Mouse (Mus musculus): ENCODE results near the gene Tspyl2.

DNA sequence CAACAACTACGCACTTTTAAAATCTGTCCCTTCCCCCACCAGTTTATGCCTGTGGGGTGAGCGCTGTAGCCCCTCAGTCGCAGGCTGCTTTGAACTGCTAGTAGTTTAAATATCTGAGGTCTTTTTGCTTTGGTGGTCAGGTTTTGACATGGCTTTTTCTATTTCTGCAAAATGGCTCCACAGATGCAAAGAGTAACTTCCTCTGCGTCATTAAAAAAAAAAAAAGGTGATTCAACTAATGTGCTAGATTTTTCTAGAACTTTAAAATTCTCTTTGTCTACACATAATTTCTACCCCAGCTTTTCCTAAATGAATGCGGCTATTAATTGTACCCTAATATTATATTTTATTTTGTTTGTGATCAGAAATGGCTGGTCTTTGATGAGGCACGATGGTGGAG, 678 bp upstream of the Tspyl2 start:
- no peak for TF ChIP-seq CTCF (conservative IDR thresholded peaks at IDR 0.05; ENCODE audit: low read length)
- TF ChIP-seq NANOG (IDR thresholded peaks at IDR 0.05; ENCODE audit: borderline replicate concordance, low read length): no peak
- no peak for TF ChIP-seq POU5F1 (IDR thresholded peaks at IDR 0.05; ENCODE audit: borderline replicate concordance, low read length)

Data from E14TG2a.4 (cell line).